Mouse (Mus musculus): Measurements from ENCODE around the gene D10Wsu102e.
"Not testable (repeated sequence)": the region's sequence is repeated elsewhere in the genome, so short reads cannot be mapped to it uniquely, and the experiment has no call there.

D10Wsu102e gene

GRCm38 (mm10) chr10:83347494-83347893 is 12.5 kb upstream of the D10Wsu102e start:
- no peak for DNase-seq

- DNase-seq = no peak
Measured at GRCm38 (mm10) chr10:83350689-83351088, 9.3 kb upstream of the D10Wsu102e start.

- not testable (repeated sequence) for DNase-seq
Measured at GRCm38 (mm10) chr10:83351779-83352178, 8.2 kb upstream of the D10Wsu102e start.

- DNase-seq = no peak
Measured at GRCm38 (mm10) chr10:83353680-83354332, 6.2 kb upstream of the D10Wsu102e start.

GRCm38 (mm10) chr10:83354333-83354719 is 5.7 kb upstream of the D10Wsu102e start:
- DNase-seq = no peak

DNA sequence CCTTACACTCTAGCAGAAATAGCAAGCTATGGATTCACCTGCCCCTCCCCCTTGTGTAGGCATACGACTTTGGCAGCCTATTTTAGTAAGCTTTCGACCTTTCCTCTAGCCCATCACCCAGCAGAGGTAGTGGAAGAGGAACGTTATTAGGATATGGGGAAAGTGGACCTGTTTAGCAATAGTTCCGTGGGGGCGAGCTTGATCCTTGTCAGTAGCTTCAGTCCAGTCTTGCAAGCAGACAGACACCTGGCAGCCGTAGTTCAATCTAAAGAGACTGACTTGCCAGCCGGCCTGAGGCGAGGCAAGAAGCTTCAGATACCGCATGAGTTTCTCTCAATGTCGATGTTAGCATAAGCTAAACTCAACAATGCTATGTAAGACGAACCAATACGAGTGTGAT is 3.6 kb upstream of the D10Wsu102e start:
- no peak for DNase-seq

DNA sequence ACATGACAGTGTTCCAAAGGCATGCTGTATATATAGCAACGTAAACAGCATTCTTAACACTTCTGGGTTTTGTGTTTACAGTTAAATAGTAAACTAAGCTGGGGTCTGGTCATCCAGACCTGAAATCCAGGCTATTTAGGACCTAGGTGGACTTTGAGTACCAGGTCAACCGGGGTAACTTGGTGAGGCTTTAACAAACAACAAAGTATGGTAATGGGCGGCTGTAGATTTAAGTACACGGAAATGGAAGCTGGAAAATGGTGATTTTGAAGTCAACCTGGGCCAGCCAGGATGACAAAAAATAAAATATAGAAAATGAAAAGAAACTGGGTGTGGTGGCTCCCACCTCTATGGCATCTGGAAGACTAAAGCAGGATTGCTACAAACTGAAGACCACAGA is 570 bp upstream of the D10Wsu102e start:
- no peak for DNase-seq

DNA sequence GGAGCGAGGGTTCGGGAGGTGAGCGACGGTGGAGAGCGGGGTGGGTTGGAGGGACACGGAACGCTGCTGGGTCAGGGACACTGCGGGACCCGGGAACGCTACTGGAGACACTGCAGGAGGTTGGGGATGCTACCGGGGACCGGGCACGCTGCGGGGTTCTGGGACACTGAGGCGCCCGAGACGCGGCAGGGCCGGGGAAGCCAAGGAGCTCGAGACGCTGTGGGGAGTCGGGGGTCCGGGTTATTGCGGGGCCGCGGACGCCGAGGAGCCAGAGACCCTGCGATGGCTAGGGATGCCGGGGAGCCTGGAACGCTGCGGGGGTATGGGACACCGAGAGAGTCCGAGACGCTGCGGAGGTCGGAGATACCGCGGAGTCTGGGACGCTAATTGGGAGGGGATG is 335 bp downstream of the D10Wsu102e start:
- DNase-seq = no peak

DNA sequence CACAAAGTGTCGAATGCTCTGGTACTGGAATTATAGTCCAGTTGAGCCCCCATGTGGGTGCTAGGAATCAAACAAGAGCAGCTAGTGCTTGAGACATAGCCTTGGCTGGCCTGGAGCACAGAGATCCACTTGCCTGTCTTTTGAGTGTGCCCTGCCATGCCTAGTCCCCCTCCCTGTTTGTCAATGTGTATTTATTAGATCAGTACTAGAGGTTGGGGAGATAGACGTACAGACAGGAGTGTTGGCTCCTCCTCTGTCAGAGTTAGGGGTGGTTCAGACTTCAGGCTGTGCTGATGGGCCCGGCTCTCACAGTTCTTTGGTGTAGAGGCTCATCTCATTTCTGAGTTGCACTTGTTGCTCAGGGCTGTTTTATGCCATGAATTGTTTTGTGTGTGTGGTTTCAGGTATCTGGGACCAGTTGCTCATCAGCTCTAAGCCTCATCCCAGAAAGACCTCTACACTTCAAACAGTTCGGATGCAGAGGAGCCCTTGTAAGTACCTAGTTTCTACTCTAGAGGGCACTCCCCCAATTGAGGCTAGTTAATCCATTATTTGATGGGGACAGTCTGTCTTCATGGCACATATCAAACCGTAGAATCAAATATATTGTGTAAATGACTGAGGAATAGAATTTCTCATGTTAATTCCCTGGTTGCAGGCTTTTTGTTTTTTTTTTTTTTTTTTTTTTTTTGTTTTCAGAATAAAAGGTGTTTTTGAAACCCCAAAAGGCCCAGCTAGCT is 1.8 kb downstream of the D10Wsu102e start:
- DNase-seq = peak in 1 of 2 experiments; percentile 21

DNA sequence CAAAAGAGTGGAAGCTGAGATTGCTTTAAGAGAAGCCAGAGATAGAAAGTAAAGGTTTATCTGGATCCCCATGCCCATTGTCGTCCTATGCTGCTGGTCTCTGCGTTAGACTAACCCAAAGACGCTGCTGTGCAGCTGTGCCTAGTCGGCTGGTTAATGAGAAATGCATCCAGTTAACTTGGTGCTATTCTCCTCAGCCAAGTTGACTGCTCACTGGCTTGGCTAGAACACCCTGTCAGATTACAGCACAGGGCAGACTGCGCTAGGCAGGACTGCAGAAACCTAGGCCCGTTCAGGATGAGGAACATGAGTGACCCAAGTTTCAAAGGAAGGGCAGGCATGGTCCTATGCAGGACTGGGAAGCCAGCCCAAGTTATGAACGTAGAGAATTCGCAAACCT is 3.4 kb downstream of the D10Wsu102e start:
- no peak for DNase-seq

DNA sequence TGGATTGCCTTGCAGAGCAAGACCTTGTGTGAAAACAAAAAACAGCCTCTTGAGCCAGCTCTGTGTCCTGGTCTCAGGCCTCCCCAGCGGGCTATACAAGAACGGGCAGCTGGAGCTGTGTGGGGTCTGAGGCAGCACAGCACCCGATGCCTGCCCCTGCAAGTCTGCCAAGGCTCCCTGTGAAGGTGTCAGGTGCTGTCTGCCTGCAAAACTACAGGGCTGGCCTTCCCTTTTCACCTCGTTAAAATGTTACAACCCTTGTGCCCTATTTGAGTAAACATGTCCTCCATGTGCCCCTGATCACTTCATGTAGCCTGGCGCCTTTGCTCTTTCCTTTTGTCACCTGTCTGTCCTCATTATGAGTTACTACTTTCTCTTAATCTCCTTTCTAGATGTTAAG is 8.9 kb downstream of the D10Wsu102e start:
- DNase-seq = no peak

DNA sequence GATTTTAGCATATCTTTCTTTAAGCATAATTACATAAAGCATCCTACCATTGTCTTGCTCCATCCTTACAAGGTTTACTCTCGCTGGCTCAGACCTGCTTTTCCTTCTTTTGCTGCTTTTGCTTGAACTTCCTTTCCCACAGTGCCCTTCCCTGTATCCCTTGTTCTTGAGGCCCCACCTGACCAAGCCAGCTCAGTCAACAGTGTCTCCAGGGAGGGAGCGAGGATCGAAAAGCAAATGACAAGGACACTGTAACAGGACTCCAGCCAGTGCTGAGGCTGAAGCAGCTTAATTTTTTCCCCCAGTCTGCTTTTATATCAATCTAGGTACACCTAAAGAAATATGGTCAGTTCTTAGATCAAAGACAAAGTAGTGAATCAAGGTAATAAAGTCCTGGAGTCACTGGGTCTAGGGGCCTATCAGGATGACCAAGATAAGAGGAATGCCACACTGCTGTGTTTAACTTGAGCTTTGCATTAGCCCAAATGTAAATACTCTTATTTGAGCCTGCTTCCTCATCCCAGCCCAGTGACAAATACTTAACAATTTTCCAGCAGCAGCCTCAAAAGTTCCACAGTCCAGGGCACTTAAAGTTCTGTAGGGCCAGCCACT is 14.1 kb downstream of the D10Wsu102e start:
- no peak for DNase-seq

GRCm38 (mm10) chr10:83375458-83375857 is 15.4 kb downstream of the D10Wsu102e start:
- not testable (repeated sequence) for DNase-seq

DNA sequence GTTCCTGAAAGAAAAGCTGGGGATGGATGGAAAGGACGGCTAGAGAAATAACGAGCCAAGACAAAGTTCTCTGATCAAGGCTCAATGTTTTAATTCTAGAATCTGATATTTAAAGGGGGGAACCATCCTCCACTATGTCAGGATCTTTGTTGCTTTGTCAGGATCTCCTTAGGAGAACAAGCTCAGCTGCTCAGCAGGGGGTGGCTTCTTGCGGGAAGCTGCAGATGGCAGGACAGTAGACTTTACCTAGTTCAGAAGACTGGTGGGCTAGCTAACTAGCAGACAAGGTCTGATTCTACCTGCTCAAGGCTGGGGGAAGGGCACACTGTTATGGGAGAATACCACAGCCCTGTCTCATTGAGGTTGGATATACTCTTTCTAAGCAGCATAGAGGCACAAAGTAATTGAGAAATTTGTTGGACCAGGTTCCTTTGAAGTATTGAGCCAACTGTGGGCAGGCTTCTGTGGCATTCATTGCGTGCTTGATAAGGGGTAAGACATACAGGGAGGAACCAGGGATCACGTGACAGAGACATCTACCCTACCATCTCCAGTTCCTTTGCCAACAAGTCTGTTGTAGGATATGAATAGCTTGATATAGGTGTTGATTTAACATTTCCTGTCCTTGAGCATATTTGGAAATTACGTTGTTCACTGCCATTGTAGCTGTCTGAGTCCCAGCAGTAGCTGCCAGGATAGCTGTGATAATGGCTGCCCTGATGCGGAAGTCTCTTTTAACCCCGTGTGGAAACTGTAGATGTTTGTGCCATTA is 17.1 kb downstream of the D10Wsu102e start:
- DNase-seq = peak; percentile 21 to 35

- DNase-seq = no peak
Measured at GRCm38 (mm10) chr10:83378083-83378833, 18.2 kb downstream of the D10Wsu102e start.

GRCm38 (mm10) chr10:83380501-83380900 is 20.5 kb downstream of the D10Wsu102e start:
- no peak for DNase-seq

DNA sequence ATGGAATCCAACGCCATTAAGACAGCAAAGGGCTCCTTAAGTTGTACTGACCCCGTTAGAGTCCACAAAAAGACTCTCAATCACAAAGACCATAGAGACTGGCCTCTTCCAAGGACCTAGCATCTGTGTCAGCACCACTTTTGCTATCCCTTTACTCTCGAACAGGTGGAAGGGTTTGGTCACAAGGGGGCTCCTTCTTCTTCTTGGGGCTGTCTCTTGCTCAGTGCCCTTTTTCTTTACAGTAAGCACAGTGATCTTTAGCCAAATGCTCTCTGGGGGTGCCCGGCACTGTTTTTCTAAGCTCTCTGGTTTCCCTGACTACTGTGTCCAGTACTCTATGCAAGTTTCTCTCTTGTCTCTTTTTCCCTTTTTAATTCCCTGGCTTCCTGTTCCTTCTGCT is 22.5 kb downstream of the D10Wsu102e start:
- no peak for DNase-seq

DNA sequence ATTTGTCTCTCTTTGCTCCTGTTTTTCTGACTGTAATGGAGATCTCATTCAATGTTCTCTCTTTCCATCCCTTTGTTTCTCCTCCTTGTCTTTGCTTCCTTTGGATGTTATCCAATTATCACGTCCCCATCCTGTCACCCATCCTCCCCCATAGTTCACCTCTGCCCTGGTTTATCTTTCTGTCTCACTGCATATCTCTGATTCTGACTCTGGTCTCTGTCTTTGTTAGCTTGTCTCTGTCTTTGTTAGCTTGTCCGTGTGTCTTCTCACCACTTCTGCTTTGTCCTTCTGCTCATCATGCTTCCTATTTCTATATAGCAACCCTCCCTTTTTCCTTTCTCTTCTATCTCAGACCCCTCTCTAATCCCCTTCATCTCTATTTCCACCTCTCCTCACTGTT is 23.0 kb downstream of the D10Wsu102e start:
- no peak for DNase-seq

DNA sequence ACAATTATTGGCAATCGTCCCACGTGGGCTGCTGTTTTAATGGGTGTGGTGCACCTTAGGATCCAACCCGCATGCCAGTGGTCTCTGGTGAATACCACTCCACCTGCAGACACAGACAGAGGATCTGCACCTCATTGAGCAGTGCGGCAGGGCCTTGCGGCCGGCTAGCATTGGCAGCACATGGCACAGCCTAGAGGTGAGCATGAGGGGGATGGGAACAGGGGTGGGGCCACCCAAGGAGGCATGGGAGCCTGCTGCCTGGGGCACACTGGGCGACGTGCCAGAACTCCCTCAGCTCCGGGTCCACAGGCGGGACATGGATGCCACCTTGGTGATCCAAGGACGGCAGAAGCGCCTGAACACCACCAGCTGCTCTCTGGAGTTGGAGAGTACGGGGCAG is 23.8 kb downstream of the D10Wsu102e start:
- DNase-seq = no peak

- DNase-seq = no peak
Measured at GRCm38 (mm10) chr10:83384456-83385215, 24.6 kb downstream of the D10Wsu102e start.

DNA sequence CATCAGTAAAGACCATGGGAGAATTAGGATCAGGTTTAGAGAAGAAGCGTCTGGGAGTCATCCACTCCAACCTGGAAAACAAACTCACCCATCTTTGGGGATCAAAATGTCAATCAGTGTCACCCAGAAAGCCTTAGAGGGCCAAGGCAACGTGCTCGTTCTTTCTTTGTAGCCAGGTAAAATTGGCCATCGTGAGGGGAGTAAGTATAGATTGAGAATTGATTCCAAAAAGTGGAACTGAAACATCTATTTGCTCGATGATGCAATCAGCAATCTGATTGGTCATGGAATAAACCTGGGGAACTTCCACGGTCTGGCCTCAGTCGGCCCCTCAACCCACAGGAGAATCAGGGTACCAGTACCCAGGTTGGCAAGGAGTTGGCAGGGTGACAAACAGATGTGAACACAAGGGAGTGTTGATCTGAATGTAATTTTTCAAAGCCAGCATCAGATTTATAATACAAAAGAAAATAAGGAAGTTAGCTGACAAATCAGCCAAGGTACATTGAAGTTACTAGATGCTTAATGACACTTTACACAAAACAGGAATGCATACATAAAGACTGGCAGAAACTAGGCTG is 25.4 kb downstream of the D10Wsu102e start:
- DNase-seq = no peak

Data from cerebellum, postnatal 36 days (tissue).